Comparison of ENCODE assay signal across 13 mouse cellular contexts in genomic region chr5:28530202-28530855, GRCm38 (mm10).
DNase-seq lines count a peak whose midpoint lies in the region; ATAC-seq and TF ChIP-seq lines count a peak whose summit lies in the region.
"Had no signal": no experiment of that assay in that cellular context is flagged by ENCODE, and none has a peak within 500 bp of the region (broad histone marks: within the 10 kb centered on the region; RNA-seq: fewer than 3 reads in every experiment).

No protein-coding gene starts in this region.

- H3K9me3 ChIP-seq in stomach, postnatal 0 days (ENCODE audit: control insufficient read depth, low read length), result no peaks in the 10 kb centered on the region
- H3K9me3 ChIP-seq: forebrain, embryonic 13.5 days; lung, embryonic 15.5 days; midbrain, embryonic 13.5 days; neural tube, embryonic 13.5 days had no signal

- peak; percentile 91 for ATAC-seq in stomach, postnatal 0 days (ENCODE audit: low FRiP score, low TSS enrichment)
- ATAC-seq: forebrain, embryonic 13.5 days; midbrain, embryonic 13.5 days had no signal

- no peaks in the 10 kb centered on the region for H3K4me1 ChIP-seq in stomach, postnatal 0 days (replicated peaks; ENCODE audit: control insufficient read depth, insufficient read depth)
- H3K4me1 ChIP-seq: forebrain, embryonic 13.5 days; lung, embryonic 15.5 days; neural tube, embryonic 13.5 days had no signal

- no peak for TF ChIP-seq EP300 in stomach, postnatal 0 days (optimal IDR thresholded peaks at IDR 0.05)

- H3K4me3 ChIP-seq in stomach, postnatal 0 days (ENCODE audit: low read depth, low read length), result no peak overlapping the region
- H3K4me3 ChIP-seq: forebrain, embryonic 13.5 days; lung, embryonic 15.5 days; midbrain, embryonic 13.5 days; neural tube, embryonic 13.5 days had no signal

- H3K27me3 ChIP-seq in stomach, postnatal 0 days (ENCODE audit: control insufficient read depth, insufficient read depth, low read length), result no peaks in the 10 kb centered on the region
- H3K27me3 ChIP-seq: forebrain, embryonic 13.5 days; lung, embryonic 15.5 days; midbrain, embryonic 13.5 days; neural tube, embryonic 13.5 days had no signal

- DNase-seq in left cerebral cortex, postnatal 4 days, result peak; percentile 48
- no peak for DNase-seq in left cerebral cortex, adult 18-20 months (ENCODE audit: low spot score in 2 of 2)
- DNase-seq in adrenal gland, postnatal 36 days, result peak; percentile 15 to 62
- DNase-seq in kidney, adult 9 months, result peak; percentile 17
- DNase-seq in stomach, postnatal 0 days (ENCODE audit: low spot score), result peak; percentile 68
- DNase-seq in adipocyte (ENCODE audit: low spot score), result no peak
- no peak for DNase-seq in ovary, adult 18-20 months (ENCODE audit: low spot score)
- DNase-seq: gastrocnemius, postnatal 36 days; thymus, postnatal 14 days had no signal

- H3K4me2 ChIP-seq in stomach, postnatal 0 days (replicated peaks; ENCODE audit: low read depth), result no peak overlapping the region
- H3K4me2 ChIP-seq: forebrain, embryonic 13.5 days; lung, embryonic 15.5 days; midbrain, embryonic 13.5 days; neural tube, embryonic 13.5 days had no signal

- intact Hi-C loops in left cerebral cortex, postnatal 4 days (cut with DNase I), result no loop called here

- no peaks in the 10 kb centered on the region for H3K36me3 ChIP-seq in stomach, postnatal 0 days (ENCODE audit: control insufficient read depth, insufficient read depth, low read length)
- H3K36me3 ChIP-seq: lung, embryonic 15.5 days; midbrain, embryonic 13.5 days; neural tube, embryonic 13.5 days had no signal

- no peak overlapping the region for H3K9ac ChIP-seq in stomach, postnatal 0 days (ENCODE audit: low read length)
- H3K9ac ChIP-seq: forebrain, embryonic 13.5 days; lung, embryonic 15.5 days; midbrain, embryonic 13.5 days; neural tube, embryonic 13.5 days had no signal

- H3K27ac ChIP-seq in stomach, postnatal 0 days (replicated peaks), result peak overlapping the region; percentile 69
- H3K27ac ChIP-seq: forebrain, embryonic 13.5 days; lung, embryonic 15.5 days; midbrain, embryonic 13.5 days; neural tube, embryonic 13.5 days had no signal

- TF ChIP-seq CTCF in stomach, postnatal 0 days (IDR thresholded peaks at IDR 0.05; ENCODE audit: low read depth), result no peak

- 29% methylated on average over 6 of the region's 6 CpGs for WGBS in stomach, postnatal 0 days

Comparison
In these comparisons a context has a peak if more than half of its experiments do, and no peak if none do; other contexts are left out.
1. DNase-seq: peak in left cerebral cortex, postnatal 4 days (single experiment), adrenal gland, postnatal 36 days (2 of 2), kidney, adult 9 months (single experiment) and stomach, postnatal 0 days (single experiment); none in left cerebral cortex, adult 18-20 months (0 of 2), adipocyte (single experiment) and ovary, adult 18-20 months (single experiment).